25 mouse cellular contexts compared by ENCODE assay signal in genomic region chr17:84780321-84780720, GRCm38 (mm10).
"Had no signal": no experiment of that assay in that cellular context is flagged by ENCODE, and none has a peak within 500 bp of the region (broad histone marks: within the 10 kb centered on the region; RNA-seq: fewer than 3 reads in every experiment).

No protein-coding gene starts in this region.

- H3K4me2 ChIP-seq: heart, embryonic 13.5 days; heart, embryonic 15.5 days; hindbrain, embryonic 13.5 days; hindbrain, embryonic 15.5 days; kidney, embryonic 15.5 days; limb, embryonic 13.5 days; limb, embryonic 15.5 days had no signal

- H3K4me3 ChIP-seq: heart, embryonic 13.5 days; heart, embryonic 15.5 days; hindbrain, embryonic 13.5 days; hindbrain, embryonic 15.5 days; kidney, embryonic 15.5 days; limb, embryonic 13.5 days; limb, embryonic 15.5 days had no signal

- ATAC-seq: forebrain, postnatal 0 days; hindbrain, postnatal 0 days; intestine, embryonic 16.5 days had no signal

- H3K9me3 ChIP-seq: heart, embryonic 13.5 days; heart, embryonic 15.5 days; hindbrain, embryonic 13.5 days; hindbrain, embryonic 15.5 days; kidney, embryonic 15.5 days; limb, embryonic 13.5 days; limb, embryonic 15.5 days had no signal

- DNase-seq: forebrain, postnatal 0 days; gastrocnemius, postnatal 14 days; gastrocnemius, postnatal 36 days; heart, adult 18-20 months; heart, postnatal 14 days; heart, postnatal 36 days; kidney, adult 11 months; kidney, adult 2 months; kidney, adult 9 months; kidney, postnatal 14 days; kidney, postnatal 36 days; layer of hippocampus, adult 9-11 months; layer of hippocampus, postnatal 36 days; left cerebral cortex, postnatal 4 days had no signal

- H3K27me3 ChIP-seq: heart, embryonic 13.5 days; heart, embryonic 15.5 days; hindbrain, embryonic 13.5 days; hindbrain, embryonic 15.5 days; kidney, embryonic 15.5 days; limb, embryonic 13.5 days; limb, embryonic 15.5 days had no signal

- H3K4me1 ChIP-seq: hindbrain, embryonic 13.5 days; hindbrain, embryonic 15.5 days; kidney, embryonic 15.5 days; limb, embryonic 13.5 days; limb, embryonic 15.5 days had no signal

- H3K27ac ChIP-seq: heart, embryonic 13.5 days; heart, embryonic 15.5 days; hindbrain, embryonic 13.5 days; hindbrain, embryonic 15.5 days; hindbrain, postnatal 0 days; kidney, embryonic 15.5 days; kidney, postnatal 0 days; limb, embryonic 13.5 days; limb, embryonic 15.5 days had no signal

- H3K9ac ChIP-seq: forebrain, postnatal 0 days; heart, embryonic 13.5 days; heart, embryonic 15.5 days; hindbrain, embryonic 13.5 days; hindbrain, embryonic 15.5 days; kidney, embryonic 15.5 days; limb, embryonic 13.5 days; limb, embryonic 15.5 days; liver, embryonic 14.5 days had no signal
